Mouse (Mus musculus): Measurements from ENCODE around the gene Pik3c2g. TPM values are rescaled to one million over a fixed set of nuclear protein-coding genes. Genes with fewer than 3 reads are reported as not detected.

Pik3c2g gene
- total and polyA plus RNA-seq, 3 experiments, result not detected

GRCm38 (mm10) chr6:139843531-139843930, 256.5 kb downstream of the Pik3c2g start:
- no peak overlapping the region for H3K4me3 ChIP-seq (ENCODE audit: control insufficient read depth in 1 of 2, insufficient read depth in 1 of 2, low read depth in 2 of 2, low read length in 2 of 2)
- no peaks in the 10 kb centered on the region for H3K79me2 ChIP-seq (ENCODE audit: control insufficient read depth, insufficient read depth, low read length, poor library complexity)
- H3K27me3 ChIP-seq (ENCODE audit: control insufficient read depth in 1 of 2, insufficient read depth in 2 of 2, low read length in 2 of 2), result no peaks in the 10 kb centered on the region
- H3K9ac ChIP-seq (ENCODE audit: control insufficient read depth, low read depth, low read length, poor library complexity, severe bottlenecking), result no peak overlapping the region
- no peaks in the 10 kb centered on the region for H3K4me1 ChIP-seq (ENCODE audit: control insufficient read depth in 1 of 2, insufficient read depth in 2 of 2, low read length in 2 of 2)
- H3K36me3 ChIP-seq (ENCODE audit: control insufficient read depth in 1 of 2, insufficient read depth in 2 of 2, low read length in 2 of 2), result no peaks in the 10 kb centered on the region
- DNase-seq (ENCODE audit: low read depth, low spot score), result no peak
- TF ChIP-seq TAL1 (IDR thresholded peaks at IDR 0.05; ENCODE audit: low read length) (no peak), USF2 (IDR thresholded peaks at IDR 0.05; ENCODE audit: borderline replicate concordance in 1 of 2, insufficient read depth in 1 of 2, low read depth in 1 of 2, low read length in 2 of 2) (no peak), USF1 (IDR thresholded peaks at IDR 0.05; ENCODE audit: low read depth, low read length) (no peak), POLR2AphosphoS5 (IDR thresholded peaks at IDR 0.05; ENCODE audit: borderline replicate concordance, low read depth, low read length) (no peak), MYB (IDR thresholded peaks at IDR 0.05; ENCODE audit: low read depth, low read length) (no peak), GATA1 (IDR thresholded peaks at IDR 0.05; ENCODE audit: low read depth, low read length) (no peak), ZKSCAN1 (IDR thresholded peaks at IDR 0.05; ENCODE audit: low read depth, low read length) (no peak), BHLHE40 (IDR thresholded peaks at IDR 0.05; ENCODE audit: borderline replicate concordance, low read depth, low read length) (no peak), POLR2A (IDR thresholded peaks at IDR 0.05; ENCODE audit: control insufficient read depth in 1 of 2, insufficient read depth in 1 of 2, low read depth in 1 of 2, low read length in 2 of 2, poor library complexity in 1 of 2) (no peak), KAT2A (conservative IDR thresholded peaks at IDR 0.05; ENCODE audit: low read depth, low read length) (no peak), RCOR1 (IDR thresholded peaks at IDR 0.05; ENCODE audit: low read depth, low read length) (no peak), TCF12 (IDR thresholded peaks at IDR 0.05; ENCODE audit: low read depth, low read length) (no peak), MAZ (IDR thresholded peaks at IDR 0.05; ENCODE audit: low read depth, low read length) (no peak), SIN3A (IDR thresholded peaks at IDR 0.05; ENCODE audit: low read length) (no peak), MXI1 (IDR thresholded peaks at IDR 0.05; ENCODE audit: low read depth, low read length) (no peak), MAFK (IDR thresholded peaks at IDR 0.05; ENCODE audit: borderline replicate concordance, low read depth, low read length) (no peak), ELF1 (IDR thresholded peaks at IDR 0.05; ENCODE audit: low read depth, low read length) (no peak), UBTF (IDR thresholded peaks at IDR 0.05; ENCODE audit: borderline replicate concordance, insufficient read depth, low read depth, low read length) (no peak), HCFC1 (IDR thresholded peaks at IDR 0.05; ENCODE audit: low read depth, low read length) (no peak)
- no peaks in the 10 kb centered on the region for H3K9me3 ChIP-seq (replicated peaks; ENCODE audit: insufficient read depth, low read length)
- no peak overlapping the region for H3K27ac ChIP-seq (ENCODE audit: control insufficient read depth, low read depth, low read length)

DNA sequence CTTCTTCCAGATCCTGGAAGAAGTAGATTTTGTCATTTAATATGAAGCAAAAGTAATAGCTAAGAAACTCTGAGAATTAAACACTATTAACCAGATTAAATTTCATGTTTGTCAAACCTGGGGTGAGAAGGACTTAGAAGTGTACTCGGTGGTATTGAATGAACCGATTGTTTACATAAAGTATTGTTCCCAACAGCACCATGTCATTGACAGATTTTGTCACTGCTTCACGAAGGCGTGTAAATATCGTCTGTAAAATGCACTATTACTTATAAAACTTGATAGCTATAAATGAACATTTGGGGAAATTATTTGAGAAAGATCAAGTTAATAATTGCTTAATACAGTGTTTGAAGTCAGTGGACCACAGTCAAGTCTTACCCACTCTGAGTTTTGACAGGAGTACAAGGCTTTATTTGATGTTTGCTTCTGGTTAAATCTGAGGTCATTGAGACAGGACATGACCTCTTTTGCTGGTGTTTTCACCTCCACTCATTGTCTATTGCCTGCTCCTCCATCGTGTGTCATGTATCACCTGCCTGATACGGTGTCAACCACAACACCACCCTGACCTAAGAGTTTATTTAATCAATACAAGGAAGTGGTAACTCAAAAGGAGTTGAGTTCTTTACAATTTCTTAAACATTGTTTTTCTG, 260.0 kb downstream of the Pik3c2g start:
- no peak for DNase-seq (ENCODE audit: low read depth, low spot score)
- Histone ChIP-seq H3K36me3 (ENCODE audit: control insufficient read depth in 1 of 2, insufficient read depth in 2 of 2, low read length in 2 of 2) (no peaks in the 10 kb centered on the region), H3K4me3 (ENCODE audit: control insufficient read depth in 1 of 2, insufficient read depth in 1 of 2, low read depth in 2 of 2, low read length in 2 of 2) (no peak overlapping the region), H3K9ac (ENCODE audit: control insufficient read depth, low read depth, low read length, poor library complexity, severe bottlenecking) (no peak overlapping the region), H3K9me3 (replicated peaks; ENCODE audit: insufficient read depth, low read length) (no peaks in the 10 kb centered on the region), H3K27ac (ENCODE audit: control insufficient read depth, low read depth, low read length) (no peak overlapping the region), H3K79me2 (ENCODE audit: control insufficient read depth, insufficient read depth, low read length, poor library complexity) (no peaks in the 10 kb centered on the region), H3K27me3 (ENCODE audit: control insufficient read depth in 1 of 2, insufficient read depth in 2 of 2, low read length in 2 of 2) (no peaks in the 10 kb centered on the region), H3K4me1 (ENCODE audit: control insufficient read depth in 1 of 2, insufficient read depth in 2 of 2, low read length in 2 of 2) (no peaks in the 10 kb centered on the region)
- TF ChIP-seq MEF2A (IDR thresholded peaks at IDR 0.05; ENCODE audit: extremely low read depth, insufficient replicate concordance, low read depth, low read length, poor library complexity, severe bottlenecking), result no peak
- TF ChIP-seq UBTF (IDR thresholded peaks at IDR 0.05; ENCODE audit: borderline replicate concordance, insufficient read depth, low read depth, low read length), result no peak
- TF ChIP-seq MYC (IDR thresholded peaks at IDR 0.05; ENCODE audit: low read depth, low read length), result no peak
- no peak for TF ChIP-seq E2F4 (IDR thresholded peaks at IDR 0.05; ENCODE audit: borderline replicate concordance, low read depth, low read length)
- TF ChIP-seq POLR2AphosphoS5 (IDR thresholded peaks at IDR 0.05; ENCODE audit: borderline replicate concordance, low read depth, low read length), result no peak
- TF ChIP-seq SIN3A (IDR thresholded peaks at IDR 0.05; ENCODE audit: low read length), result no peak
- TF ChIP-seq TBP (IDR thresholded peaks at IDR 0.05; ENCODE audit: low read depth, low read length), result no peak

All from MEL (cell line).